Mouse (Mus musculus) forebrain, embryonic 12.5 days (tissue): ENCODE data around the gene Lhfpl2. TPM values are rescaled to one million over a fixed set of nuclear protein-coding genes. Genes with fewer than 3 reads are reported as not detected.

Source experiments
- ATAC-seq: fragments of 200-750 bp; cut with Nextera tagmentation; 2 replicates; pipeline ENCODE4 v1.8.0; 2017; ENCODE audit warnings: moderate TSS enrichment; ENCODE audit not compliant: low FRiP score
- H3K27ac ChIP-seq: fragments of 300-500 bp; sonication (generic); 2 replicates; pipeline ENCODE4 v1.5.1; 2016; ENCODE audit warnings: mild to moderate bottlenecking
- H3K27me3 ChIP-seq: fragments of 300-500 bp; sonication (generic); 2 replicates; pipeline ENCODE4 v1.6.1; 2016; ENCODE audit warnings: mild to moderate bottlenecking
- H3K36me3 ChIP-seq: fragments of 300-500 bp; sonication (generic); replicated peaks from 2 replicates; pipeline ENCODE4 v1.6.1; 2016; ENCODE audit warnings: mild to moderate bottlenecking
- H3K4me1 ChIP-seq: fragments of 300-500 bp; sonication (generic); 2 replicates; pipeline ENCODE4 v1.6.1; 2016
- H3K4me2 ChIP-seq: fragments of 300-500 bp; sonication (generic); 2 replicates; pipeline ENCODE4 v1.6.1; 2016; ENCODE audit warnings: mild to moderate bottlenecking, moderate library complexity
- H3K4me3 ChIP-seq: fragments of 300-500 bp; sonication (generic); replicated peaks from 2 replicates; pipeline ENCODE4 v1.5.1; 2016; ENCODE audit warnings: mild to moderate bottlenecking
- H3K9ac ChIP-seq: fragments of 300-500 bp; sonication (generic); 2 replicates; pipeline ENCODE4 v1.6.1; 2016; ENCODE audit warnings: mild to moderate bottlenecking
- H3K9me3 ChIP-seq: fragments of 300-500 bp; sonication (generic); 2 replicates; pipeline ENCODE4 v1.6.1; 2016
- WGBS: fragments of 180-500 bp; shearing (Covaris S2); methylation state at CpG from one replicate; pipeline ENCODE4 v1.1.7; 2016; 5-methylcytosine and 5-hydroxymethylcytosine counted together
- polyA plus RNA-seq: library from polyadenylated mRNA; unstranded; fragments of >200 nt; fragmentation: Nextera tagmentation; extraction: Ambion mirVana; gene quantifications from 2 replicates; pipeline ENCODE4 v1.2.1, GENCODE M21; 2016

Gene Lhfpl2
- polyA plus RNA-seq, 1 experiment from 2014 or later, result 21.3 TPM

DNA sequence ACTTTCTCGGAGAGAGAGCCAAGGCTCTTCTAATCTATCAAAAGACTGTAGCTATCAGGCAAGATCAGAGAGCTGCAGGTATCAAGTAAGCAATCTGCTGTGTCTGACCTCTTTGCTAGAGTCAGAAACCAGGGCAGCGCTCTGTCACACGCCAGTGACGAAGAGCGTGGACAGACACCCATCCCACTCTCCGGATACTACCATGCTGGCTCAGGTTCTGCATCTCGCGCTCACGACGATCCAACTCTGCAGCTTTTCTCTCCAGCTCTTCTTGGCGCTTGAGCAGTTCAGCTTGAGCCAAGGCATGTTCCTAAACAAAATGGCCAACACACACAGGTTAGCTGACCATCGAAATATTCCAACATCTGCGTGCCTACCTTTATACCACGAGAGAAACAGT is 174.3 kb downstream of the Lhfpl2 start:
- WGBS, result 93% methylated on average over 14 of the region's 14 CpGs
- Histone ChIP-seq H3K4me1 (no peaks in the 10 kb centered on the region), H3K27ac (no peak overlapping the region), H3K4me2 (no peak overlapping the region), H3K9me3 (no peaks in the 10 kb centered on the region), H3K4me3 (no peak overlapping the region), H3K9ac (no peak overlapping the region), H3K36me3 (0 out of 2 replicates have a peak, but pooled peaks cover 3% of the 10 kb centered on the region), H3K27me3 (no peaks in the 10 kb centered on the region)
- no peak for ATAC-seq

DNA sequence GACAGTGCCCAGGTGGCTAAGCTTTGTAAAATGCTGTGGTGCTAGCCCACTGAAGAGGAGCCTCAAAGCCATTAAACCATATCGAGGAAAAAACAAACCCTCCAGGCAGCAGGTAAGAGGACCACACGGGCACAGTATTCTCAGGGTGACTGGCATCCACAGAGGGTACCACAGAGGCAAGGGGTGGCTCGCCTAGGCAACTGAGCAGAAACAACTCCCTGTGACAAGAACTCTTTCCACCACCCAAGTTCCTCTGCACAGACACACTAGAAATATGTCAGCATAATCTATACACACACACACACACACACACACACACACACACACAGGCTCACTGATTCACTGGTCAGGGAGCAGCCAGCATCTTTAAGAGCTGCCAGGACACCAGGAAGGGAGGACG is 181.9 kb downstream of the Lhfpl2 start:
- Histone ChIP-seq H3K36me3 (no peaks in the 10 kb centered on the region), H3K4me3 (no peak overlapping the region), H3K4me1 (peaks cover 14% of the 10 kb centered on the region), H3K27me3 (no peaks in the 10 kb centered on the region), H3K9me3 (no peaks in the 10 kb centered on the region), H3K4me2 (no peak overlapping the region), H3K27ac (no peak overlapping the region), H3K9ac (no peak overlapping the region)
- no peak for ATAC-seq
- 52% methylated on average over 4 of the region's 4 CpGs for WGBS

DNA sequence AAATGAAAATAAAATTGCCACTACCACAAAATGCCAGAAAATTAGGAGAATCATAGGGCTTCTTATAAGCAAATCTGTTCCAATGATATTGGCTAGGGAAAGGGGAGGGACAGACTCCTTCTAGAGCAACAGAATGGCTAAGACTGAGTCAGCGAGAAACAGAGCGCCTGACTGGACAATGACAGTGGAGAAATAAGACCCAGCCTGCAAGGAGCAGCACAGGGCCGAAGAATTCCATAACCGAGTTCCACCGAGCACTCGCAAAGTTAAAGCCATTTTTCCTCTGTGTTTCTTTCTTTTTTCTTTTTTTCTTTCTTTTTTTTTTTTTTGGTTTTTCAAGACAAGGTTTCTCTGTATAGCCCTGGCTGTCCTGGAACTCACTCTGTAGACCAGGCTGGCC is 182.5 kb downstream of the Lhfpl2 start:
- Histone ChIP-seq H3K27ac (no peak overlapping the region), H3K9me3 (no peaks in the 10 kb centered on the region), H3K27me3 (no peaks in the 10 kb centered on the region), H3K9ac (no peak overlapping the region), H3K4me3 (no peak overlapping the region), H3K36me3 (no peaks in the 10 kb centered on the region), H3K4me1 (peaks cover 14% of the 10 kb centered on the region), H3K4me2 (no peak overlapping the region)
- 85% methylated on average over 6 of the region's 6 CpGs for WGBS
- no peak for ATAC-seq

DNA sequence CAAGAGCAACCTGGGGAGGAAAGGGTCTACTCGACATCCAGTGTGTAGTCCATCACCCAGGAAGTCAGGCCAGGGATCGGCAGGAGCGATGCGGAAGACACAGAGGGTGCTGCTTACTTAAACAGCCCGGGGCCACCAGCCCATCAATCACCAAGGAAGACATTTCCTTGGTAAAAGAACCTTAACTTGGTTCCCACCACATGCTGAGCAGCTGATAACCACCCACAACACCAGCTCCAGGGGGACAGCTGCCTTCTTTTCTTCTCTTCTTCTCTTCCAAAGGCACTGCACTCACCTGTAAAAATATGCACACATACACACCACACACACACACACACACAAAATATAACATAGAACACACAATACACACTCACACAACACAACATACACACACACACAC is 183.3 kb downstream of the Lhfpl2 start:
- Histone ChIP-seq H3K36me3 (no peaks in the 10 kb centered on the region), H3K27ac (no peak overlapping the region), H3K4me3 (no peak overlapping the region), H3K4me2 (no peak overlapping the region), H3K27me3 (no peaks in the 10 kb centered on the region), H3K9ac (no peak overlapping the region), H3K4me1 (peaks cover 14% of the 10 kb centered on the region), H3K9me3 (no peaks in the 10 kb centered on the region)
- 74% methylated on average over 5 of the region's 5 CpGs for WGBS
- ATAC-seq, result no peak

DNA sequence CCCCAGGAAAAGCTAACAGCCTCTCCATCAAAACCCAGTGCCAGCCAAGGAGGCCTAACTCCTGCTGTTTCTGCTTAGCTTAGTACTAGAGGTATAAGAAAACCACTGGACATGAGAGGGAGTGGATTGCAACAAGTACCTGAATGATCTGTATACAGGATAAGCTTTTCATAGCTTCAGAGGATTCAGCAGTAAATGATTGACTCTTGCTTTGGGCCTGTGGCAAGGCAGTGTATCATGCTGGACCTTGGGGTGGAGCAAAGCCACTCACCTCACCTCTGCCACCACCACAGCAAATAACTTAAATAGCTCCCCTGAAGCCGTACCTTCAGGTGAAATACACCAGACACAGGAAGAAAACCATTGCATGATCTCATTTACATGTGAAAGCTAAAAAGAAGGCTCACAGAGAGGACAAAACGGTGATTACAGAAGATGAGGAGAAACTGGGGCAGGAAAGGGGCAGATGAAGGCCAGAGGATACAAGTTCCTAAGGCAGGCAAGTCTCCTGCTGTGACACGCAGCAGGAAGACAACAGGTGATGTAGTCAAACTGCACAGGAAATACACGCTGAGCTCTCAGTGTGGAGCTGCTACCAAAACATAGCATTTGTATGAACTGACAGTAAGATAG is 184.4 kb downstream of the Lhfpl2 start:
- Histone ChIP-seq H3K4me3 (no peak overlapping the region), H3K36me3 (no peaks in the 10 kb centered on the region), H3K9me3 (no peaks in the 10 kb centered on the region), H3K27ac (no peak overlapping the region), H3K4me1 (peaks cover 16% of the 10 kb centered on the region), H3K9ac (no peak overlapping the region), H3K27me3 (no peaks in the 10 kb centered on the region), H3K4me2 (no peak overlapping the region)
- WGBS, result 44% methylated on average over 4 of the region's 4 CpGs
- ATAC-seq, result no peak

DNA sequence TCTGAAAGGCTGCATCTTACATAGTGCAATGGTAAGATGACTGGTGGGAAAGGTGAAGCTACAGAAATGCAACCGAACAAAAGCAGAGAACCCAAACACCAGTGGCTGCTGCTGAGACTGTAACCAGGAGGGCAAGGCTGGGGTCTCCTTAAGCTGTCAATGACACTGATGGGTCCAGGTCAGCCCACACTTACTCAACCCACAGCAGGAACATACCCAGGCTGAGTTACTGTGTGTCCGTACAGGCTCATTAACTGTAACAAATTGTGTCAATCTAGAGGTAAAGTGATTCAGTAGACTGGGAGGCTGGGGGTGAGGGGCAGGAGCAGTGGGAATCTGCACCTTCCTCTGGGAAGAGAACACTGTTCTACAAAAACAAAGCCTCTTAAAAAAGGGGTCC is 185.3 kb downstream of the Lhfpl2 start:
- Histone ChIP-seq H3K27me3 (no peaks in the 10 kb centered on the region), H3K9ac (no peak overlapping the region), H3K27ac (no peak overlapping the region), H3K4me3 (no peak overlapping the region), H3K36me3 (no peaks in the 10 kb centered on the region), H3K4me1 (peaks cover 21% of the 10 kb centered on the region), H3K4me2 (no peak overlapping the region), H3K9me3 (no peaks in the 10 kb centered on the region)
- no peak for ATAC-seq
- WGBS, result 64% methylated on average over 2 of the region's 2 CpGs

Other genes starting within 250 kb of the Lhfpl2 start
- gene Scamp1, start 228.1 kb downstream of the Lhfpl2 start, polyA plus RNA-seq, result 55.3 and 60.0 TPM in 2 replicates